Mouse (Mus musculus) monocyte, adult 2 months (primary cell): ENCODE measurements around the gene Cacng6.
"Not testable (repeated sequence)": the region's sequence is repeated elsewhere in the genome, so short reads cannot be mapped to it uniquely, and the experiment has no call there.

Experiments
- DNase-seq, 2 experiments: peaks; one replicate each; pipeline ENCODE4 v3.0.0; 2022; ENCODE audit warnings: low spot score in 2 of 2, low read depth in 1 of 2

Gene Cacng6

GRCm38 (mm10) chr7:3423895-3424294 lies at the start of gene Cacng6:
Cacng6 (plus strand) TSS chr7:3424195.
- no peak for DNase-seq

- peak in 1 of 2 experiments; percentile 23 for DNase-seq
These were observed 47.2 kb upstream of the Cacng6 start for GRCm38 (mm10) chr7:3376831-3377230.

- no peak for DNase-seq
These were observed 41.9 kb upstream of the Cacng6 start for GRCm38 (mm10) chr7:3382123-3382522.

- DNase-seq, result no peak
These were observed 39.1 kb upstream of the Cacng6 start for GRCm38 (mm10) chr7:3384807-3385319.

GRCm38 (mm10) chr7:3386036-3386730 lies 37.8 kb upstream of the Cacng6 start:
- DNase-seq, result no peak

- no peak for DNase-seq
These were observed 36.2 kb upstream of the Cacng6 start for GRCm38 (mm10) chr7:3387761-3388160.

- no peak for DNase-seq
These were observed 35.1 kb upstream of the Cacng6 start for GRCm38 (mm10) chr7:3388885-3389284.

- no peak for DNase-seq
These were observed 34.3 kb upstream of the Cacng6 start for GRCm38 (mm10) chr7:3389444-3390412.

GRCm38 (mm10) chr7:3390413-3391080 lies 33.4 kb upstream of the Cacng6 start, which contains the start of gene Cacng8:
Cacng8 (plus strand) TSS chr7:3390683.
- no peak for DNase-seq

- no peak for DNase-seq
These were observed 32.9 kb upstream of the Cacng6 start for GRCm38 (mm10) chr7:3391081-3391451.

GRCm38 (mm10) chr7:3391809-3392208 lies 32.2 kb upstream of the Cacng6 start:
- no peak for DNase-seq

GRCm38 (mm10) chr7:3397355-3397754 lies 26.6 kb upstream of the Cacng6 start:
- DNase-seq, result no peak

GRCm38 (mm10) chr7:3397797-3398196 lies 26.2 kb upstream of the Cacng6 start:
- no peak for DNase-seq

GRCm38 (mm10) chr7:3398363-3398762 lies 25.6 kb upstream of the Cacng6 start:
- DNase-seq, result not testable (repeated sequence)

GRCm38 (mm10) chr7:3399937-3400336 lies 24.1 kb upstream of the Cacng6 start:
- no peak for DNase-seq

GRCm38 (mm10) chr7:3409729-3410520 lies 14.1 kb upstream of the Cacng6 start:
- no peak for DNase-seq

GRCm38 (mm10) chr7:3411160-3411941 lies 12.6 kb upstream of the Cacng6 start:
- no peak for DNase-seq

- DNase-seq, result no peak
These were observed 12.0 kb upstream of the Cacng6 start for GRCm38 (mm10) chr7:3412036-3412435.

- DNase-seq, result no peak
These were observed 9.1 kb upstream of the Cacng6 start for GRCm38 (mm10) chr7:3414888-3415287.

- no peak for DNase-seq
These were observed 8.6 kb upstream of the Cacng6 start for GRCm38 (mm10) chr7:3415378-3415777.
